10 mouse cellular contexts compared by ENCODE assay signal in genomic region chr5:122698041-122698700, GRCm38 (mm10). TPM values are rescaled to one million over a fixed set of nuclear protein-coding genes. Genes with fewer than 3 reads are reported as not detected.
A peak's percentile ranks its signal among the peaks of the same experiment; 100 is the strongest.
DNase-seq lines count a peak whose midpoint lies in the region; ATAC-seq and TF ChIP-seq lines count a peak whose summit lies in the region.
"Had no signal": no experiment of that assay in that cellular context is flagged by ENCODE, and none has a peak within 500 bp of the region (broad histone marks: within the 10 kb centered on the region; RNA-seq: fewer than 3 reads in every experiment).

No protein-coding gene starts in this region.

- no peak for TF ChIP-seq POLR2A in lung, adult 2 months (IDR thresholded peaks at IDR 0.05; ENCODE audit: borderline replicate concordance, extremely low read depth, low read depth, low read length)

- TF ChIP-seq EP300 in liver, postnatal 0 days (IDR thresholded peaks at IDR 0.05; ENCODE audit: low read depth): 0 out of 2 replicates have a peak, but pooled peaks have one; percentile 10

- DNase-seq in lung, embryonic 14.5 days: peak; percentile 17
- DNase-seq in lung, adult 2 months: no peak
- DNase-seq in liver, postnatal 0 days: no peak
- DNase-seq in thymus, postnatal 14 days: peak; percentile 49
- DNase-seq in layer of hippocampus, adult 8-10 months (ENCODE audit: low spot score in 2 of 2): no peak
- no peak for DNase-seq in hindbrain, embryonic 10.5 days (ENCODE audit: low spot score)
- DNase-seq: gastrocnemius, postnatal 36 days had no signal

- H3K4me1 ChIP-seq in lung, embryonic 14.5 days (ENCODE audit: insufficient read depth): peaks cover 6% of the 10 kb centered on the region; the same call in 1 of the 2 replicates
- peaks cover 25% of the 10 kb centered on the region for H3K4me1 ChIP-seq in lung, adult 2 months (ENCODE audit: control insufficient read depth, insufficient read depth, low read length)
- peaks cover 25% of the 10 kb centered on the region for H3K4me1 ChIP-seq in liver, postnatal 0 days (ENCODE audit: insufficient read depth)
- H3K4me1 ChIP-seq in forebrain, embryonic 13.5 days: peaks cover 8% of the 10 kb centered on the region
- peaks cover 7% of the 10 kb centered on the region for H3K4me1 ChIP-seq in hindbrain, embryonic 10.5 days (replicated peaks)
- H3K4me1 ChIP-seq: embryonic facial prominence, embryonic 15.5 days had no signal

- WGBS in lung, embryonic 14.5 days: 60% methylated on average over 10 of the region's 10 CpGs
- 51% methylated on average over 10 of the region's 10 CpGs for WGBS in lung, adult 2 months
- 28% methylated on average over 10 of the region's 10 CpGs for WGBS in liver, postnatal 0 days (ENCODE audit: insufficient replicate concordance)
- WGBS in forebrain, embryonic 13.5 days: 86% methylated on average over 10 of the region's 10 CpGs
- 91% methylated on average over 10 of the region's 10 CpGs for WGBS in hindbrain, embryonic 10.5 days

- H3K4me3 ChIP-seq in lung, embryonic 14.5 days (ENCODE audit: low read depth, low read length): no peak overlapping the region
- no peak overlapping the region for H3K4me3 ChIP-seq in lung, adult 2 months (replicated peaks; ENCODE audit: extremely low read depth, low read depth, low read length)
- no peak overlapping the region for H3K4me3 ChIP-seq in liver, postnatal 0 days (ENCODE audit: low read depth, low read length)
- no peak overlapping the region for H3K4me3 ChIP-seq in forebrain, embryonic 13.5 days
- H3K4me3 ChIP-seq in hindbrain, embryonic 10.5 days: no peak overlapping the region
- H3K4me3 ChIP-seq: embryonic facial prominence, embryonic 15.5 days had no signal

- no peak for TF ChIP-seq CTCF in lung, embryonic 14.5 days (IDR thresholded peaks at IDR 0.05; ENCODE audit: low read depth)
- TF ChIP-seq CTCF in lung, adult 2 months (IDR thresholded peaks at IDR 0.05; ENCODE audit: insufficient read depth, low read length): no peak
- no peak for TF ChIP-seq CTCF in liver, postnatal 0 days (IDR thresholded peaks at IDR 0.05; ENCODE audit: low read depth)

- H3K27ac ChIP-seq in lung, embryonic 14.5 days (ENCODE audit: low read depth): no peak overlapping the region
- H3K27ac ChIP-seq in liver, postnatal 0 days (ENCODE audit: low read depth): no peak overlapping the region
- H3K27ac ChIP-seq in forebrain, embryonic 13.5 days: no peak overlapping the region
- no peak overlapping the region for H3K27ac ChIP-seq in hindbrain, embryonic 10.5 days
- H3K27ac ChIP-seq: embryonic facial prominence, embryonic 15.5 days had no signal

- H3K4me2 ChIP-seq in lung, embryonic 14.5 days: no peak overlapping the region
- H3K4me2 ChIP-seq in liver, postnatal 0 days (ENCODE audit: low read depth, low read length): peak overlapping the region; percentile 46
- no peak overlapping the region for H3K4me2 ChIP-seq in forebrain, embryonic 13.5 days
- H3K4me2 ChIP-seq: embryonic facial prominence, embryonic 15.5 days had no signal

- H3K27me3 ChIP-seq in lung, embryonic 14.5 days (ENCODE audit: insufficient read depth, low read length): no peaks in the 10 kb centered on the region
- H3K27me3 ChIP-seq in liver, postnatal 0 days (ENCODE audit: insufficient read depth, low read length): no peaks in the 10 kb centered on the region
- H3K27me3 ChIP-seq in forebrain, embryonic 13.5 days: no peaks in the 10 kb centered on the region
- no peaks in the 10 kb centered on the region for H3K27me3 ChIP-seq in hindbrain, embryonic 10.5 days (ENCODE audit: insufficient read depth, poor library complexity, severe bottlenecking)
- H3K27me3 ChIP-seq: embryonic facial prominence, embryonic 15.5 days had no signal

- no peak for ATAC-seq in lung, embryonic 14.5 days (ENCODE audit: insufficient read depth)
- peak; percentile 43 for ATAC-seq in activated CD4-positive, CD25-positive, alpha-beta regulatory T cell, adult 4 months
- ATAC-seq in liver, postnatal 0 days: peak; percentile 62; the same call in 1 of the 2 replicates
- ATAC-seq in forebrain, embryonic 13.5 days: no peak

- no peaks in the 10 kb centered on the region for H3K9me3 ChIP-seq in lung, embryonic 14.5 days (ENCODE audit: low read depth, low read length)
- H3K9me3 ChIP-seq in liver, postnatal 0 days (ENCODE audit: low read length): no peaks in the 10 kb centered on the region
- no peaks in the 10 kb centered on the region for H3K9me3 ChIP-seq in forebrain, embryonic 13.5 days (replicated peaks)
- H3K9me3 ChIP-seq in hindbrain, embryonic 10.5 days: no peaks in the 10 kb centered on the region
- H3K9me3 ChIP-seq: embryonic facial prominence, embryonic 15.5 days had no signal

- no peaks in the 10 kb centered on the region for H3K36me3 ChIP-seq in lung, embryonic 14.5 days (ENCODE audit: insufficient read depth)
- no peaks in the 10 kb centered on the region for H3K36me3 ChIP-seq in liver, postnatal 0 days (replicated peaks; ENCODE audit: insufficient read depth, low read length)
- no peaks in the 10 kb centered on the region for H3K36me3 ChIP-seq in forebrain, embryonic 13.5 days (ENCODE audit: poor library complexity, severe bottlenecking)
- H3K36me3 ChIP-seq in hindbrain, embryonic 10.5 days: no peaks in the 10 kb centered on the region
- H3K36me3 ChIP-seq: embryonic facial prominence, embryonic 15.5 days had no signal

- H3K9ac ChIP-seq in lung, embryonic 14.5 days: no peak overlapping the region
- no peak overlapping the region for H3K9ac ChIP-seq in liver, postnatal 0 days (replicated peaks)
- no peak overlapping the region for H3K9ac ChIP-seq in forebrain, embryonic 13.5 days
- H3K9ac ChIP-seq: embryonic facial prominence, embryonic 15.5 days had no signal

RNA-seq across cellular contexts. Expression of gene P2rx4, which starts 9.2 kb away (rescaled TPM):
- 13.1 and 15.7 TPM in 2 replicates for polyA plus RNA-seq in lung, embryonic 14.5 days (2014; fragmentation: Nextera tagmentation; extraction: Ambion mirVana)
- polyA plus RNA-seq in lung, adult 2 months (2012; rRNA removed): 87.8 and 112 TPM in 2 replicates
- polyA plus RNA-seq in activated CD4-positive, CD25-positive, alpha-beta regulatory T cell, adult 4 months (2017; shearing (Covaris generic)): 10 to 100 TPM; 27.6 to 32.1 TPM
- polyA plus RNA-seq in liver, postnatal 0 days (2015; fragmentation: Nextera tagmentation; extraction: Ambion mirVana): 36.0 and 36.2 TPM in 2 replicates
- 6.2 and 6.8 TPM in 2 replicates for polyA plus RNA-seq in forebrain, embryonic 13.5 days (2015; fragmentation: Nextera tagmentation; extraction: Ambion mirVana)
- 10 to 100 TPM; 16.6 to 28.6 (median 20.2) TPM for total RNA-seq in layer of hippocampus, adult 8-10 months (2022)
- 5.8 and 6.2 TPM in 2 replicates for polyA plus RNA-seq in hindbrain, embryonic 10.5 days (2016; fragmentation: Nextera tagmentation; extraction: Ambion mirVana)

RNA-seq across cellular contexts. Expression of gene P2rx7, which starts 54.5 kb away (rescaled TPM):
- 1.3 and 2.7 TPM in 2 replicates for polyA plus RNA-seq in lung, embryonic 14.5 days (2014; fragmentation: Nextera tagmentation; extraction: Ambion mirVana)
- polyA plus RNA-seq in lung, adult 2 months (2012; rRNA removed): 36.5 and 53.2 TPM in 2 replicates
- polyA plus RNA-seq in activated CD4-positive, CD25-positive, alpha-beta regulatory T cell, adult 4 months (2017; shearing (Covaris generic)): 10 to 100 TPM; 62.3 to 85.8 TPM
- 1.7 and 2.1 TPM in 2 replicates for polyA plus RNA-seq in liver, postnatal 0 days (2015; fragmentation: Nextera tagmentation; extraction: Ambion mirVana)
- 0.69 and 0.85 TPM in 2 replicates for polyA plus RNA-seq in forebrain, embryonic 13.5 days (2015; fragmentation: Nextera tagmentation; extraction: Ambion mirVana)
- 10 to 100 TPM; 10.3 to 16.4 (median 13.1) TPM for total RNA-seq in layer of hippocampus, adult 8-10 months (2022)
- 0.73 and 2.1 TPM in 2 replicates for polyA plus RNA-seq in hindbrain, embryonic 10.5 days (2016; fragmentation: Nextera tagmentation; extraction: Ambion mirVana)

Comparison
In these comparisons a context has a peak if more than half of its experiments do, and no peak if none do; other contexts are left out.
1. DNase-seq: peak in lung, embryonic 14.5 days (single experiment) and thymus, postnatal 14 days (single experiment); none in lung, adult 2 months (single experiment), liver, postnatal 0 days (single experiment), layer of hippocampus, adult 8-10 months (0 of 2) and hindbrain, embryonic 10.5 days (single experiment).
2. RNA of gene P2rx7, which starts 54.5 kb away (polyA plus RNA-seq): 62.3 to 85.8 TPM in activated CD4-positive, CD25-positive, alpha-beta regulatory T cell, adult 4 months and 36.5 to 53.2 TPM in lung, adult 2 months; 1.3 to 2.7 TPM in lung, embryonic 14.5 days, 0.73 to 2.1 TPM in hindbrain, embryonic 10.5 days, 1.7 to 2.1 TPM in liver, postnatal 0 days and 0.69 to 0.85 TPM in forebrain, embryonic 13.5 days; every median in the first group is over 10 times any median in the second.
3. ATAC-seq: peak in activated CD4-positive, CD25-positive, alpha-beta regulatory T cell, adult 4 months (single experiment) and liver, postnatal 0 days (single experiment); none in lung, embryonic 14.5 days (single experiment) and forebrain, embryonic 13.5 days (single experiment).